Mouse (Mus musculus) adrenal gland, adult (tissue): Measurements from ENCODE around the gene Tctex1d2.

Experiments used
- DNase-seq, 2 experiments: peaks; one replicate each; pipeline ENCODE4 v3.0.0; 2022 to 2023; ENCODE audit warnings: low spot score in 1 of 2; ENCODE audit not compliant: inconsistent age in 2 of 2

The Tctex1d2 gene

DNA sequence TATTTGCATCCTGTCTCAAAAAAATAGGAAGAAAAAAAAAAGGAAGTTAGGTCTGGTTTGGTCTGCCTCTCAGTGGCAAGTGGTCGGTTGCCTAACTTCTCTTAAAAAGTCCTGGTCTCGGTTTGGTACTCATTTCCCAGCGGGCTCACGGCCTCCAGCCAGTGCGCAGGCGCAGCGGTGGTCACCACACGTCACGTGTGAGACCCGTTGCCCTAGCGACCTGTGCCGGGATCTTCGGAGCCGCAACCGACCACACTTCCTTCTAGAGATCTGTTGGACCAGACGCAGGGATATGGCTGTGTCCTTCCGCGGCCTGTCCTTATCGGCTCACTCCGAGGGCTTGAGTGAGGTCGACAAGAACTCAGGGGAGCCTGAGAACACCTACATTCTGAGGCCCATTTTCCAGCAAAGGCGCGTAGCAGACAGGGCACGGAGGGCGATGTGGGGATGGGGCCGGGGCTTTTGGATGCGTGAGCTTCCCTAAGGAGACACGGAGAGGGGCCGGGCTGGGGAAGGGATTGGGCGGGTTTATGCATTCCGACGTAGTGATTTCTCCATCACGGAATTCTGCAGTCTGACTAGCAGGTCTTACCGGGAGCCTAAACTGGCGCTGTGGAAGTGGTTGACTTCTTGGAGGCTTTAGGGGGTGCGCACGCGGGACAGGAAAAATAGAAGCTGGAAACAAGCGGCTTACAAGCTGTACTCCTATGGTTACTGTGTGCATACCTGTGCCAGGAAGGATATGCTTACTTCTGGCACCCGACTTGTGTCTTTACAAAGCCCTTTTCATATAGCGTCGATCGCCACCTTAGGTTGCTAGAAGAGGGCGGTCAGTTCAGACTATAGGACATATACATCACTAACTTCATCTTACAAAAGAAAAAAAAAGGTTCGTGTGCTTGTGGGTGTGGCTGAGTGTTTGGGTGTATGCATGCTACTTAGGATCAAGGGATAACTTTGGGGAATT, at the start of gene Tctex1d2:
Tctex1d2 (plus strand) TSS at position 186 of the 967 bp plus-strand sequence.
- DNase-seq, result peak; percentile 96 to 97

DNA sequence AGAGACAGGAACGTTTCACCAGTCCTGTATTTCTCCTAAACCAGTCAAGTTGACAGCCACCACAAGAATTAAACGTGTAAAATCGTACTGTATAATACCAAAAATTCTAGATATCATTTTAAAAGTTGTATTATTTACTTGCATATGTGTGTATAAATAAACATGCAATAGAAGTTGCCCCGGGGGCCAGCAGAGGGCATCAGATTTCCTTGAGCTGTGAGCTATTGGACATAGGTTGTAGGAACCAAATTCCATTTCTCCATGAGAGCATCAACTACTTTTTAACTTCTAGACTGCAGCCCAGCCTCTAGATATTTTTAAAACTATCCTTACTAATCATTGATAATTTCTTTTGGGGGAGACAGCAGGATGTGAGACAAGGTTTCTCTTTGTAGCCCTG, 48.2 kb upstream of the Tctex1d2 start:
- DNase-seq, result peak; percentile 20 to 72

DNA sequence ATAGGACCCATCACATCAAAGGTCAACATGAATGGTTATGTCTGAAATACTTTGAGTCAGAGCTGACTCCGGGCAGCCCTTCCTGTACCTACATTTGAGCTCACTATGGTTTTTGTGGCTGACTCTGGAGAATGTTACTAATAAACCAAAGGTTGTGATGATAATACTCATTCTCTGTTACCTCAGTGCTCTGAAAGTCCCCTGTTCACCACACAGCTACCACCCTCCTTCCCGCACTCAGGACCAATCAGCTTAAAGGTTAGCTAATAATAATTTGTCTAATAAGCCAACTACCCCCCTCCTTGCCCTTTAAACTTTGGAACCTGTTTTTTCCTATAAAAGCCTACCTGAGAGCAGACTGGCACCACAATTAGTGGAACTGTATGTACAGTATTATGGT, 39.9 kb upstream of the Tctex1d2 start:
- DNase-seq, result no peak

DNA sequence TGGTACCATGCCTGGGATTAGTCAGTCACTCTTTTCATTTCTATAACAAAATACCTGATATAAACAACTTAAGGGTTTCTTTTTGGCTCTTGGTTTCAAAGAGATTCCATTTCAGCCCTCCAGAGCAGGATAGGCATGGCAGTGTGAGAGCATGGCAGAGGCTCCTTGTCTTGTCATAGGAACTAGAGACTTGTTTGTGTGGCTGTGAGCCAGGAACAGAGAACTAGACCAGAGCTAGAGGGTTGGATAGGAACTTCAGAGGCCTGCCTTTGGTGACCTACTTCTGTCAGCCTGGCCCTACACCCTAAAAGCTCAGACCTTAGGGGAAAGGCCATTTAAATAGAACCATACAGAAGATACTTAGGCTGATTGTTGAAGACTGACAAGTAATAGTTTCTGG, 36.6 kb upstream of the Tctex1d2 start:
- DNase-seq, result no peak

DNA sequence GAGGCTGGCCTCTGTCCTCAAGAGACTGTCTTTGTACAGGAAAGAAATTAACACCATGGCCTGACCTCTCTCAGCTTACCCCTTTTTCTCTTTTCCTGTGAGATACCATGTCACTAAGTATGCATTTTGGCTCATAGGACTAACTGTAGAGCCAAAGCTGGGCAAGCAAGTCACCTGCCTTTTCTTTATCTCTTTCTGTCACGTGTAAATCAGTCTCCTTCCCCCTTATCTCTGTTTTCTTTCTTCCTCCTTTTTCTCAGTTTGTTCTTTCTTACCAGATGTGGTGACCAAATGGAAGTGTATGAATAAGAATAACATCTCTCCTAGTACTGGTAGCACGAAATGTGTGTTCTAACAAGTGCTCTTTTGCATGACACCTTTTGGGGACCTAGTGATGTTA, 34.6 kb upstream of the Tctex1d2 start:
- DNase-seq, result no peak

DNA sequence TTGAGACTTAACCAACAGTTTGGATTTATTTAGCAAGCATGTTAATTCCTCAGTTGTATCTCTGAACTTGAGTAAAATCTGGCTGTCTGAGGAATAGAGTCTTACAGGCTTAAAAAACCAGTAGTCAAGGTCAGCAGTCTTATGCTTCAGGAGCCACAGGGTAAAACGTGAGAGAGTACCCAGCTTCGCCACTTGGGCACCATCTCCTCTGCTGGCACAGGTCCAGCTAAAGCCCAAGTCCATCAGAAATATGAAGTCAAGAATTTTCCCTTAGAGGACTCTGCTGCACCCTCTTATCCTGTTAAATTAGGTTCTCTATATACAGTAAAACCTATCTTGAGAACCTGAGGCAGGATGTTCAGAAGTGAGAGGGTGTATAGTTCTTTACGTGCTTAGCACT, 32.7 kb upstream of the Tctex1d2 start:
- DNase-seq, result no peak

DNA sequence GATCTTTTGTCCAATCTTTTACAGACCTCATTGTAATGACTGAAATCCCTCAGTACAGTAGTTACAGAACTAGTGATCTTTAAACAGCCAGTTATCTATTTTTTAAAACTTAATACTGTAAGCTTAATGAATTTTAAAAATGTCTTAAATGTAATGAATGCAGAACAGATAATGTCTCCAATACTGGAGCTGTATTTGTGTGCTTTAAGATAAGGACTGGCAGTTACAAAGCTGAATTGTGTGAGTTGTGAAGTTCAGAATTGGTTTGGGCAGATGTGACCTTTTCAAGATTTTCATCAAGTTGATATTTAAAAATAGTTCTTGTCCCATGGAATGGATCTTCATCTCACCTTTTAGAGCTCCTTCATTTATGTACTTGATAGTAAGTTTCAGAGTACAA, 30.5 kb upstream of the Tctex1d2 start:
- DNase-seq, result no peak

DNA sequence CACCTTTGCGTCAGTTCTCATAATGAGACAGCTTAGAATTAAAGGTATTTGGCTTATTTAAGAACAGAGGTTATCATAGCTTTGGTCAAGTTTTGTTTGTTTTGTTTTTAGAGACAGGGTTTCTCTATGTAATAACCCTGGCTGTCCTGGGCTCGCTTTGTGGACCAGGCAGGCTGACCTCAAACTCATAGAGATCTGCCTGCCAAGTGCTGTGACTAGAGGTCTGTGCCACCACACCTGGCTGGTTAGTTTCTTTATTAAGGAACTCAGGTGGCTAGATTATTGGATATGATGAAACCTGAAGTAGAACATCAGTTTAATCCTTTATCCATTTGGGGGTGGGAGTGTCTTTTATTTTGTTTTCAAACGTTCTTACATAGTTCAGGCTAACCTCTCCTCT, 29.7 kb upstream of the Tctex1d2 start:
- no peak for DNase-seq

DNA sequence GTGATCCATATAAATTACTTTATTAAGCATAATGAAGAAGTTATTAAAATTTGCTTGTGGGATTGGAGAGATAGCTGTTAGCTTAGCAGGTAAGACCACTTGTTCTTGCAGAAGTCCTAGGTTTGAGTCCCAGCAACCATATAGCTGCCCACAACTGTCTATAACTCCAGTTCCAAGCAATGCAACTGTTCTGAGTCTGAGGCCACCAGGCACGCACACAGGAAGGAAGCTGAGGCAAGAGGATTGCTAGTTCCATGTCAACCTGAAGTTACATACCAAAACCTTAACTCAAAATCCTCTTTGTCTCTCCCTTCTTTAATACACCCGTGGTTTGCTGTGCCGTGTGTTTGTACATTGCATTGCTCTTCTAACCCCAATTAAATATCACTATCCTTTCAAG, 28.6 kb upstream of the Tctex1d2 start:
- DNase-seq, result no peak

DNA sequence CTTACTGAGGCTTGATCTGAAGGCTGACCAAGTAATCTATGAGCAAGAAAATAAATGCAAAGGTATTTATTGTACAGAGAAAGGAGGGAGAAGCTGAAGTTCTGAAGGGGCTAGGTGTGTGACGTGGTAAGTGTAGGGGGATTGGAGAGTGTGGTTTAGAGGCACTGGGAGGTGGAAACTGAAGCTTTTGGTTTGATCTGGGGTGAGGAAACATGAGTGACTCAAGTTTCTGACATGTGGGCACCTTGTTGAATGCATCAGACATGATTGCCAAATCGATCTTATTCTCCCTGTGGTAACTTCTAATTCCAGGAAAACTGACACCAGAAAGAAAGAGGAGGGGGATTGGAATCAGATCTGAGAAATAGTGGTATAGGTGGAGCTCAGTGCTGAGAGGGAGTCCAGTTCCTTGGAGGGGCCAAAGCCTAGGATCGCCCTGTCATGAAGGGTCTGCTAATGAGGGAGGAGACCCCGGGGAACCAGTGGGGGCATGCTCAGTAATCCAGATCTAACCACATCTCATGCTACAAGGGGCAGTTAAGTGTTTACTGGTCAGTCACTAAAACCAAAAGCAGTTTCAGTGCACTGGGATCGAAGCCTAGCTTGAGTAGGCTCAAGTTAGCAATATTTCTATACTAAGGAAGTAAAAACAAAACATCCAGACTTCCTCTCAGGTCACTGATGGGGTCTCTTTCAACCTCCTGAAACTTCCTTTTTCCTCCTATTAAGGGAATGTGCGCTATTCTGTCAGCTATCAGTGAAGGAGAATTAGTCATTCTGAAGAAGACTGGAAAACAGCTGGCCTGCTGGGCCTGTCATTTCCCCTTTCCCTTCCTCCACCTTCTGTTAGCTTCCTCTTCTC, 23.6 kb upstream of the Tctex1d2 start:
- peak in 1 of 2 experiments; percentile 54 for DNase-seq

DNA sequence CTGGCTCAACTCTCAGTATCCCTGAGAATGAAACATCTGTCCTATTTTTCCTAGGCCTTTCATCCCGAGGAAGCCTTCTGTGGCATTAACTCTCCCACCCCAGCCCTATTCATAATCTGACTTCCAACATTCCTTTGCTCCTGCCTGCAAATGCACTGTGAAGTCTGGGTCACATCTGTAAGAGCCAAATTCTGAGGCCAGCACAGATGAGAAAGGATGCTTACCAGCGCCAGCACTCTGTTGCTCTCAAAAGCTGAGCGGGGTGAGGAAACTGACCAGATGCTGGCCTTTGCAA, 23.0 kb upstream of the Tctex1d2 start:
- DNase-seq, result peak in 1 of 2 experiments; percentile 36

DNA sequence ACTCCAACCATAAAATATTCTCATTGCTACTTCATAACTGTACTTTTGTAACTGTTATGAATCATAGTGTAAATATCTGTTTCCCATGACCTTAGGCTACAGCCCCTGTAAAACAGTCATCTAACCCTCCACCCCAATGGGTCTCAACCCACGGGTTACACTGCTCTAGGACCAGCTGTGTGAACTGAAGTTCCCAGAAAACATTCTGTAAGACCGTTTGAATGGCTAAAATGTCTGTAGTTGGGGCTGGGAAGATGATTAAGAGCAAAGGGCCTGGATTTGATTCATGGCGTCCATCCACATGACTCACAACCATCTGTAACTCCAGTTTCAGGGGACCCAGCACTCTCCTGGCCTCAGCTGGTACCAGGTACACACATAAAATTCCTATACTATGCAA, 21.3 kb upstream of the Tctex1d2 start:
- DNase-seq, result peak in 1 of 2 experiments; percentile 85

DNA sequence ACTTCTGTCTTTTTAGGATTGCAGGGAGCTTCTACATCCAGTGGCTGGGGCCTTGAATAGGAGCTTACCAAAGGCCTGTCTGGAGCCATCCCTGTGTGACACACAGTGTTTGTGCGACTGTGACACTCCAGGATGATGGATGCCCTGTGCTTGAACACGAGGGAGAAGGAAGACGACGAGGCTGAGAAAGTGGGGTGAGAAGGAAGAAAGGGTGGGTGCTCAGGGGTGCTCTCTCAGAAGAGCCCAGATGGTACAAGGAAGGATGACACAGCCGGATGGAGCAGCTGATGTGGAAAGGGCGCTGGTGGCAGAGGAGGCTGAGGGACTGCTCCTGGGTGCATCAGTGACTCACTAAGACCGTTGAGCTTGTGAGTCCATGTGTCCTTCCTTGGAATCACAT, 19.2 kb upstream of the Tctex1d2 start, which contains the start of gene Tm4sf19:
Tm4sf19 (plus strand) TSS at position 240 of the 400 bp plus-strand sequence.
- DNase-seq, result peak in 1 of 2 experiments; percentile 55

DNA sequence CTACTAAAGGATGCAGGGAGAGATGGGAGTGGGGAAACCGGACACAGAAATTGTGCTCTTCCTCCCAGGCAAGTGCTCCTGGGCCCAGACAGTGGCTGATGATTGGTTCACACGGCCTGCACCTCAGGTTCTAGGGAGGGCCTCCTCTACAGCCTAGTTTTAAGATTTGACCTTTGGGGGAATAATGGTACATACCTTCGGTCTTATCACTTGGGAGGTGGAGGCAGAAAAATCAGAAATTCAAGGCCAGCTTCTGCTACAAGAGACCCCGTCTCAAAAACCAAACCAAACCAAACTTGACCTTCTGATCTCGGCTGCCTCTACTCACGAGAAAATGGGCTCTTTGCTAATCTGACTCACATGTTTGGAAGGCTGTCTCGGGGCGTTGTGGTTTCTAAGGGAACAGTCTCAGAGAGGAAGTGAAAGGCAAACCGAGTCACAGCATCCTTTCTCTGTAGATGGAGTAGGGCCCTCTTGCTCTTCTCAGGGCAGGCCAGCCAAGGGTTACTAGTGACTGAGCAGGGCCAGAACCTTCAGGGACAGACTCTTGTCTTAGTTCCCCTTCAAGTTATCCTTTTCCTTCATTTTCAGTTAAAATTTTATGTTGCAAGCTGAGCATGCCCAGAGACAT, 18.1 kb upstream of the Tctex1d2 start:
- peak in 1 of 2 experiments; percentile 33 for DNase-seq

DNA sequence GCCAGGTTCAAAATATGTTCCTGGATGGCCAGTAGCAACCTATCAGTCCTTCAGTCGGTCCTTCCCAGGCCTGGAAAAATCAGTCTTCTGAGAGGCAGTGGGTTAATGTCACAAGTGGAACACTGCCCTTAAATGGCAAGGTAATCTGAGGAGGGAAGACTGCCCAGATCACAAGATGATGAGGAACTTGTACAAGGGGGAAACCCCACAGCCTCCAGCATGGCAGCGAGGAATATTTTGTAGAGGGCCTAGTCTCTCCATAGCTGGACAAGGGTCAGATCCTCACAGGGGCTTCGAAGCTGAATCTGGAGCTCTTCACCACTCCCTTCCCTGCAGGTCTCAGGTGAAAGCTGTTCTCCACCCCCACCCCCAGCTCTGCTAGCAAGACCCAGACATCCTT, 16.7 kb upstream of the Tctex1d2 start:
- no peak for DNase-seq

DNA sequence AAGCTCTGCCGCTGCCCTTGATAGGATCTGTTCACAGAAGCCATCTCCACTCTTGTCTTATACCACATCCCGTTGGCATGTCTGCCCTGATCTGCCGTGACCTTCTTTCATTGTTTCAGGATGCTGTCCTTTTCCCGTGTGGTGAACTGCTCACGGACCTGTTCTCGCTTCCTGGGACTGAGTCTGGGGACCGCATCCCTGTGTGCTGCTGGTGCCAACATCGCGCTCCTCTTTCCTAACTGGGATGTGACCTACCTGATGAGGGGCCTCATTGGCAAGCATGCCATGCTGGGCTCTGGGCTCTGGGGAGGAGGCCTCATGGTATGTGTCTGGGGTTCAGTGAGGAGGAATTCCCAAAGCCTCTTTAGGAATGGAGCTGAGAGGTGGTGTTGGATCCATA, 13.8 kb upstream of the Tctex1d2 start:
- DNase-seq, result no peak

DNA sequence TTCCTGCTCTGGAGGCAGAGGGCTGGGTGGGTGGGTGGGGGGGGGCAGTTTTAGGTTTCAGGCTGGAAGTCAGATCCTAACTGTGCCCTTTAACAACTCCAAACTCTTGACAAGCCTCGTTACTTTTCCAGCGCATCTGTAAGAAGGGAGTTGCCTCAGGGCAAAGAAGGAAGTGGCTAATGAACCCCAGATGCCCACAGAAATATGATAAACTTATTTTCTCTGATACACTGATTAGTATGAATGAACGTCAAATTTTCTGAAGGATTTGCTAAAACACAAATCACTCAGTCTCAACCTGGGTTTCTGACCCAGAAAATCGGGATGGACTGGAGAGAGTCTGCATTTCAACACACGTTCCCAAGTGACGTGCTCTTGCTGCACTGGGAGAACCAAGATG, 12.8 kb upstream of the Tctex1d2 start:
- DNase-seq, result no peak

DNA sequence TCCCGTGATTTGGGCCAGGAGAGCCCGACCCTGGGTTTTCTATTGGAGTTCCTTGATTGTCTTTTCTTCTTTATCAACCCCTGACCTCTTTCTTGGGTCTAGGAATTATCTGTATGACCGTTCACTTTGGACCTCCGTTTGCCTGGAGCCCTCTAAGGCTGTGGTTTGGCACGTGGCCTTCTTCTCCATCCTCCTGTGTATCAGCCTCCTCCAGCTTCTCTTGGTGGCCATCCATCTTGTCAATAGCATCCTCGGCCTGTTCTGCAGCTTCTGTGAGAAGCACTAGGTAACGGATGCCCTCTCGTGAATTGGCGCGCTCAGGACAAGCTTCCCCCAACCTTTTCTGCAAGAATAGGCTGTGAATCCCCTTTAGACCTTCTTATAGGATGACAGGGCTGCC, 11.8 kb upstream of the Tctex1d2 start:
- DNase-seq, result no peak

DNA sequence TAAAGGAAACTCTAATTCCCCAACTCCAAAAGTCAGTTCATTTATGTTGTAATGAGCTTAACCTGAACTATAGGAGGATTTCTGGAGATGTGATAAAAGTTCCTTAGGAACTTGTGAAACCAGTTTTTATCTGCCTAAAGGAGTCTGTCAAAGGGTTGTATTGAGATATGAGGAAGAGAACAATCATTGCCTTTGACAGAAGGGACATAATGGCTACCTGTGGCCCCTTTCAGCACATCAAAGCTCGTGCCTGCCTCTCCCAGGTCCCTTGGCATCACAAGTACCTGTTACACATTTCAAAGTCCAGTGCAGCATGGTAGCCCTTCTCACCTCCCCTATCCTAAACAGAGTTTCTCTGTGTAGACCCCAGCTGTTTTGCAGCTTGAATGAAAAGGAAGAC, 2.0 kb upstream of the Tctex1d2 start:
- DNase-seq, result no peak

DNA sequence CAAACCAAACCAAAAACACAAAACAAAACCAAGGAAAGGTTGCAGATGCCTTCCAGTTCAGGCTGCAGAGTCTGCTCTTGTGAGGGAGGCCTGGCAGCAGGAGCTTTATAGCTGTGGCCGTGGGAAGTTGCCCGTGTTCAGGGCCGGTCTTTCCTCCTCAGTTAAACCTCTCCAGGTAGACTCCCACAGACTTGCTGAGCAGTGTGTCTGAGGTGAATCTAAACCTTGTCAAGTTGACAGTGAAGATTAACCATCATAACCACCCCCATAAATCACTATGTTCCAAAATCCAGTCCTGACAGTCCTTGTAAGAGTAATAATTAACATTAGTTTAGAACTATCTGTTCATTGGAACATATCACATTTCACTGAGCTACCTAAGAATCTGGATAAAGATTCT, 8.0 kb downstream of the Tctex1d2 start:
- no peak for DNase-seq

DNA sequence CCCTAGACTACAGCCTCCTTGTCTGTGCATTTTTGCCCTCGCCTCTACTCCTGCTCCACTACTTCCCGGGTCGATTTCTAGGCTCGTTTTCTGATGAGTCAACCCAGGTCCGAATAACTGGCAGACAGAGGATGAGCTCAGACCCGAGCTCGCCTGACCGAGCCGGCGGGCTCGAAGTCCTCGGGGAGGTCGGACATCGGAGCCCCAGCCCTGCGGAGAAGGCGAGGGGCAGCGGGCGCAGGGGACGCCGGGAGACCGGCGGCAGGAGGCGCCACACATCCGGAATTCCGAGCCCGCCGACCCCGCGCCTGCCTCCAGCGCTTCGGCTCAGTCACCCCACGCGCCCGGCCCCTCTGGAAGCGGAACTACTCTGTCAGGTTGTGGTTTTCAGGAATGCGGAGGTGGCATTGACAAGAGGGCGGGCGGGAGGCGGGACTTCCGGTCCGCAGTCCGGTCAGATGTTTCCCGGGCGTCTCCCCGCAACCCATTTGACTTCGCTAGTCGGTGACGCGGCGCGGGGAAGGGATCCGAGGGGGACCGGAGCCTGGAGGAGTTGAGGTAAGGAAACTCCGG, 11.1 kb downstream of the Tctex1d2 start, which contains the start of gene Pcyt1a:
Pcyt1a (plus strand) TSS at position 448 of the 573 bp plus-strand sequence.
- peak; percentile 93 to 98 for DNase-seq
